Mouse (Mus musculus): ENCODE data around the gene Dis3l. TPM values are rescaled to one million over a fixed set of nuclear protein-coding genes. Genes with fewer than 3 reads are reported as not detected.

The Dis3l gene
- polyA plus RNA-seq, 1 experiment from 2014 or later = 23.4 TPM

DNA sequence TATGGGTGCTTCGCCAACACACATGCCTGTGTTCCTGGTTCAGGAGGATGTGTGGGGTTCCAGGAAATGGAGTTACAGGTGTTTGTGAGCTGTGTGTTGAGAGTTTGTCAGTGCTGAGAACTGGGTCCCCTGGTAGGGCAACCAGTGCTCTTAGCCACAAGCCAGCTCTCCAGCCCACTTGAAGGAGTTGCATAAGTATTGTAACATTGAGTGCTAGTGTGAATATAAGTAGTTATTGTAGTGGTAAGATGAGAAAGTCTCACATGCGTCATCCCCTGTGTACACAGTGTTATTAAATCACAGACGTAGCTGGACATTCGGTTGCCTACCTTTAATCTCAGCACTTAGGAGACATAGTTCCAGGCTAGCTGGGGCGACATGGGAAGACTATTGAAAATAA lies 81.2 kb downstream of the Dis3l start:
- H3K4me3 ChIP-seq (ENCODE audit: low read depth, low read length) = no peak overlapping the region
- 82% methylated on average over 5 of the region's 5 CpGs for WGBS
- H3K27me3 ChIP-seq (ENCODE audit: control insufficient read depth, insufficient read depth, low read length) = no peaks in the 10 kb centered on the region
- H3K4me2 ChIP-seq (replicated peaks; ENCODE audit: low read depth, low read length) = no peak overlapping the region
- ATAC-seq (ENCODE audit: insufficient number of reproducible peaks, insufficient read depth, low FRiP score, low read depth) = no peak
- no peak overlapping the region for H3K27ac ChIP-seq (ENCODE audit: low read length)
- no peaks in the 10 kb centered on the region for H3K4me1 ChIP-seq (ENCODE audit: control insufficient read depth, insufficient read depth, low read length)
- no peaks in the 10 kb centered on the region for H3K36me3 ChIP-seq (ENCODE audit: control insufficient read depth, insufficient read depth, low read length)
- H3K9ac ChIP-seq (replicated peaks; ENCODE audit: low read depth, low read length) = no peak overlapping the region
- H3K9me3 ChIP-seq (ENCODE audit: control insufficient read depth, low read depth, low read length) = no peaks in the 10 kb centered on the region

Other genes with a start within 250 kb of the Dis3l start
- gene Lctl, start 224.1 kb downstream of the Dis3l start, polyA plus RNA-seq (2014; fragmentation: Nextera tagmentation; extraction: Ambion mirVana) = not detected in 2 replicates
- 30.7 and 32.3 TPM in 2 replicates for gene Zwilch, start 168.2 kb downstream of the Dis3l start, polyA plus RNA-seq (2014; fragmentation: Nextera tagmentation; extraction: Ambion mirVana)
- 1,335 and 1,376 TPM in 2 replicates for gene Rpl4, start 167.9 kb downstream of the Dis3l start, polyA plus RNA-seq (2014; fragmentation: Nextera tagmentation; extraction: Ambion mirVana)
- 27.9 and 28.0 TPM in 2 replicates for gene Snapc5, start 162.0 kb downstream of the Dis3l start, polyA plus RNA-seq (2014; fragmentation: Nextera tagmentation; extraction: Ambion mirVana)
- 4.8 and 5.0 TPM in 2 replicates for gene Uchl4, start 106.1 kb downstream of the Dis3l start, polyA plus RNA-seq (2014; fragmentation: Nextera tagmentation; extraction: Ambion mirVana)
- 77.4 and 79.3 TPM in 2 replicates for gene Map2k1, start 87.7 kb downstream of the Dis3l start, polyA plus RNA-seq (2014; fragmentation: Nextera tagmentation; extraction: Ambion mirVana)
- 219 and 235 TPM in 2 replicates for gene Tipin, start 59.7 kb downstream of the Dis3l start, polyA plus RNA-seq (2014; fragmentation: Nextera tagmentation; extraction: Ambion mirVana)
- 1.9 and 2.0 TPM in 2 replicates for gene Megf11, start 44.3 kb upstream of the Dis3l start, polyA plus RNA-seq (2014; fragmentation: Nextera tagmentation; extraction: Ambion mirVana)

All from stomach, embryonic 14.5 days (tissue).